Mouse (Mus musculus) C2C12 (cell line): ENCODE measurements around the gene Ntrk3. TPM values are rescaled to one million over a fixed set of nuclear protein-coding genes. Genes with fewer than 3 reads are reported as not detected.

ENCODE experiments used
- H3K27me3 ChIP-seq: one replicate; pipeline ENCODE4 v1.6.1; 2011; ENCODE audit not compliant: control insufficient read depth, insufficient read depth, insufficient read length
- H3K36me3 ChIP-seq: one replicate; pipeline ENCODE4 v1.6.1; 2011; ENCODE audit not compliant: control insufficient read depth, insufficient read depth
- H3K4me3 ChIP-seq: one replicate; pipeline ENCODE4 v1.5.1; 2011; ENCODE audit warnings: mild to moderate bottlenecking, control low read depth; ENCODE audit not compliant: poor library complexity, insufficient read depth, severe bottlenecking
- H3K79me2 ChIP-seq: one replicate; pipeline ENCODE4 v1.6.1; 2011; ENCODE audit not compliant: control insufficient read depth, insufficient read depth
- H3K79me3 ChIP-seq: one replicate; pipeline ENCODE4 v1.6.1; 2011; ENCODE audit warnings: low read depth, control low read depth
- H3ac ChIP-seq: one replicate; pipeline ENCODE3; 2011; ENCODE audit warnings: low read depth; ENCODE audit not compliant: control insufficient read depth, insufficient read length
- CEBPB ChIP-seq: IDR thresholded peaks from one replicate; pipeline ENCODE4 v1.6.1; 2011; ENCODE audit warnings: low read depth, mild to moderate bottlenecking, control low read depth, moderate library complexity
- CTCF ChIP-seq: IDR thresholded peaks from one replicate; pipeline ENCODE4 v1.5.1; 2011; ENCODE audit not compliant: control insufficient read depth, insufficient read depth, insufficient read length
- FOSL1 ChIP-seq: IDR thresholded peaks from one replicate; pipeline ENCODE4 v1.8.0; 2011; ENCODE audit warnings: mild to moderate bottlenecking, low read length; ENCODE audit not compliant: poor library complexity, insufficient read depth, severe bottlenecking
- MAX ChIP-seq: IDR thresholded peaks from one replicate; pipeline ENCODE4 v1.6.1; 2011; ENCODE audit warnings: mild to moderate bottlenecking, control low read depth
- MYOD1 ChIP-seq: IDR thresholded peaks from one replicate; pipeline ENCODE4 v1.6.1; 2011; ENCODE audit warnings: low read depth; ENCODE audit not compliant: control insufficient read depth, insufficient read length
- MYOG ChIP-seq: IDR thresholded peaks from one replicate; pipeline ENCODE4 v1.6.1; 2011; ENCODE audit not compliant: control insufficient read depth, insufficient read length; ENCODE audit errors: extremely low read depth
- USF1 ChIP-seq: IDR thresholded peaks from one replicate; pipeline ENCODE4 v1.6.1; 2011; ENCODE audit warnings: low read depth, mild to moderate bottlenecking, control low read depth, moderate library complexity
- polyA plus RNA-seq: library from polyadenylated mRNA; unstranded; fragments of >200 nt; fragmentation: generic; extraction: Trizol; gene quantifications from one replicate; pipeline ENCODE4 v1.2.1, GENCODE M21; 2012; ENCODE audit warnings: missing spikeins

Gene Ntrk3
- polyA plus RNA-seq, 1 experiment, result 0.04 TPM

GRCm38 (mm10) chr7:78440896-78441295 lies 296.9 kb downstream of the Ntrk3 start:
- H3K4me3 ChIP-seq, result no peak overlapping the region
- TF ChIP-seq CTCF, result no peak
- TF ChIP-seq MYOD1, result no peak
- no peak for TF ChIP-seq MAX
- TF ChIP-seq MYOG, result no peak
- no peak for TF ChIP-seq FOSL1
- no peak for TF ChIP-seq CEBPB
- no peak for TF ChIP-seq USF1
- no peaks in the 10 kb centered on the region for H3K27me3 ChIP-seq
- no peaks in the 10 kb centered on the region for H3K79me3 ChIP-seq
- no peaks in the 10 kb centered on the region for H3K79me2 ChIP-seq
- no peak overlapping the region for H3ac ChIP-seq
- H3K36me3 ChIP-seq, result no peaks in the 10 kb centered on the region

GRCm38 (mm10) chr7:78440476-78440875 lies 297.3 kb downstream of the Ntrk3 start:
- Histone ChIP-seq H3K79me3 (no peaks in the 10 kb centered on the region), H3ac (no peak overlapping the region), H3K36me3 (no peaks in the 10 kb centered on the region), H3K27me3 (no peaks in the 10 kb centered on the region), H3K4me3 (no peak overlapping the region), H3K79me2 (no peaks in the 10 kb centered on the region)
- TF ChIP-seq FOSL1 (no peak), MYOD1 (no peak)

GRCm38 (mm10) chr7:78439361-78440120 lies 298.3 kb downstream of the Ntrk3 start:
- H3K79me2 ChIP-seq, result no peaks in the 10 kb centered on the region
- H3K36me3 ChIP-seq, result no peaks in the 10 kb centered on the region
- H3K79me3 ChIP-seq, result no peaks in the 10 kb centered on the region
- no peaks in the 10 kb centered on the region for H3K27me3 ChIP-seq
- H3K4me3 ChIP-seq, result no peak overlapping the region
- H3ac ChIP-seq, result no peak overlapping the region
- TF ChIP-seq USF1 (no peak), FOSL1 (no peak), CTCF (no peak), MAX (no peak), CEBPB (no peak), MYOG (no peak), MYOD1 (no peak)

GRCm38 (mm10) chr7:78433617-78434144 lies 304.1 kb downstream of the Ntrk3 start:
- TF ChIP-seq USF1 (no peak), CEBPB (no peak)

GRCm38 (mm10) chr7:78431611-78432010 lies 306.2 kb downstream of the Ntrk3 start:
- H3K36me3 ChIP-seq, result no peaks in the 10 kb centered on the region
- TF ChIP-seq MAX (no peak), USF1 (no peak), MYOG (no peak), CTCF (no peak), MYOD1 (no peak), FOSL1 (no peak), CEBPB (no peak)
- H3ac ChIP-seq, result no peak overlapping the region
- no peaks in the 10 kb centered on the region for H3K79me3 ChIP-seq
- H3K27me3 ChIP-seq, result no peaks in the 10 kb centered on the region
- H3K4me3 ChIP-seq, result no peak overlapping the region
- no peaks in the 10 kb centered on the region for H3K79me2 ChIP-seq

More at GRCm38 (mm10) chr7:78433617-78434144, 304.1 kb downstream of the Ntrk3 start:
- H3K36me3 ChIP-seq, result no peaks in the 10 kb centered on the region
- no peaks in the 10 kb centered on the region for H3K27me3 ChIP-seq
- no peaks in the 10 kb centered on the region for H3K79me3 ChIP-seq
- no peak overlapping the region for H3ac ChIP-seq
- H3K79me2 ChIP-seq, result no peaks in the 10 kb centered on the region
- H3K4me3 ChIP-seq, result no peak overlapping the region

GRCm38 (mm10) chr7:78412172-78412571 lies 325.6 kb downstream of the Ntrk3 start:
- Histone ChIP-seq H3K79me2 (no peaks in the 10 kb centered on the region), H3K36me3 (no peaks in the 10 kb centered on the region), H3ac (no peak overlapping the region), H3K4me3 (no peak overlapping the region), H3K79me3 (no peaks in the 10 kb centered on the region), H3K27me3 (no peaks in the 10 kb centered on the region)
- TF ChIP-seq MYOD1 (no peak), USF1 (no peak), MAX (no peak), MYOG (no peak), CTCF (no peak), FOSL1 (no peak), CEBPB (no peak)
